Mouse (Mus musculus): ENCODE measurements at regions not wholly inside any gene's neighbourhood (a gene's known extent, or its start where the extent isn't known, plus 50 kb on each side); places are given as distances from the start of the nearest gene placed in this dataset.

DNA sequence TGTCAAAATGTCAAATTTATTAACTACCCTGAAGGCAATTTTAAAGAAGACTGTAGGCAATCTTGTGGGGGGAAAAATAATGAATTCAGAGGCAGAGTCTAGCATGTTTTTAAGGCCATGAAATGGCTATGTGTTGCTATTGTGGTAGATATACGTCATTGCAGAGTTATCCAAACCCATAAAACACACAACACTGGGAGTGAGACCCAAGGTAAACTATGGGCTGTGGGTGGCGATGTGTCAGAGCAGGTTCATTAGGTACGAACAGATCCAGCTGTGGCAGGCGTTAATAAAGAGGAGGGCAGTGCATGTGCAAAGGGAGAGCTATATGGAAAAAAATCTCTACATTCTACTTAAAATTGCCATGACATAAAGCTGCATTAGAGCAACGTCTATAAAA is 189.4 kb upstream of the Btg1 start:
- no peak for DNase-seq (ENCODE audit: low read depth, low spot score)

- DNase-seq (ENCODE audit: low read depth, low spot score), result no peak
Measured at GRCm38 (mm10) chr10:96430142-96430541, 186.7 kb upstream of the Btg1 start.

- no peak for DNase-seq (ENCODE audit: low read depth, low spot score)
Measured at GRCm38 (mm10) chr10:96435109-96435508, 181.7 kb upstream of the Btg1 start.

DNA sequence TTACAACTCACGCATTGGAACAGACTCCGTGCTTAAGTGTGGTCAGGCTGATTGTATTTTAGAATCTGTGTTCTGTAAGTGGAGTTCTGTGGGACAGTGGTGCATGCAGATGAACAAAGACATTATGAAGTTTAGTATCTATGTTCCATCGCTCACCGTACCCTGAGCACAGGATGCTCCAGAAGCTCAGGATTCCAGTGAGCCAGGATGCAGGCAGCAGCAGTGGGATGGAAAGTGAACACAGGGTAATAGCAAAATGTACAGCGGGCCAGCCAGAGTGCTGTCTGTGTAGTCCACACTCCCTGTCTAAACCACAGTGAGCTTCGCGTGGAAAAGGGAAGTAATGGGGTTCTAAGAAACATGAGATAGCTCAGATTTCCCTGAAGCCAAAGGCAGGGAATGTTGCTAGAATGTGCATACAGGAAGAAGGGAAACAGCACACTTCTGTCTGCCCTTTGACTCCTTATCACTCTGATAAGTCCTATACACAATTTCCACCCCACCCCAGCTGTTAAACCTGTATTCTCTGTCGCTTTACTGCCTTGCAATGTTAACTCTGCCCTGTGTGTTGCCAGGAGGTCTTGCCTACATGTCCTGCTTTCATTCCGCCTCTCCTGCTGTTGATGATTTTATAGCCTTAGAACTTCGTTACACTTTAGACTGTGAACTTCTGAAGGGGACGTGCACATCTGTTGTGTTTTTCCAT is 178.3 kb upstream of the Btg1 start:
- no peak for DNase-seq (ENCODE audit: low read depth, low spot score)

DNA sequence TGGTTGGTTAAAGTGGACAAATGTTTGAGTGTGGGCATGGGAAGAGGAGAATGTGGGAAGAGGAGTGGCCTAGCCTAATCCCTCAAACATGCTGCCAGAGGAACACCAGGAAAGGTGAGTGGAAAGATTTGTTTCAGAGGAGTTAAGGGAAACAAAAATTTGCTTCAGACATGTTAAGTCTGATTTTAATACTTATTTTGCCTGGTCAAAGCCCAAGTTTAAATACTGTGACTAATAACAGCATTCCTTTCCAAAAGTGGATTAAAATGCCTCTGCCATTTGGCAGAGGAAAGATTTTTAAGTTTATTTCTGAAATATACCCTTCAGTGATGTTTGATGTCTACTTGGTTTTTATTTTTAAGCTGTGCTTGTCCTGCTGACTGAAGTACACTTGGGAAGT is 174.6 kb upstream of the Btg1 start:
- no peak for DNase-seq (ENCODE audit: low read depth, low spot score)

- DNase-seq (ENCODE audit: low read depth, low spot score), result no peak
Measured at GRCm38 (mm10) chr10:96450266-96450665, 166.5 kb upstream of the Btg1 start.

GRCm38 (mm10) chr10:96454857-96455256 is 161.9 kb upstream of the Btg1 start:
- DNase-seq (ENCODE audit: low read depth, low spot score), result no peak

GRCm38 (mm10) chr10:96458551-96458950 is 158.3 kb upstream of the Btg1 start:
- peak; percentile 20 for DNase-seq (ENCODE audit: low read depth, low spot score)

DNA sequence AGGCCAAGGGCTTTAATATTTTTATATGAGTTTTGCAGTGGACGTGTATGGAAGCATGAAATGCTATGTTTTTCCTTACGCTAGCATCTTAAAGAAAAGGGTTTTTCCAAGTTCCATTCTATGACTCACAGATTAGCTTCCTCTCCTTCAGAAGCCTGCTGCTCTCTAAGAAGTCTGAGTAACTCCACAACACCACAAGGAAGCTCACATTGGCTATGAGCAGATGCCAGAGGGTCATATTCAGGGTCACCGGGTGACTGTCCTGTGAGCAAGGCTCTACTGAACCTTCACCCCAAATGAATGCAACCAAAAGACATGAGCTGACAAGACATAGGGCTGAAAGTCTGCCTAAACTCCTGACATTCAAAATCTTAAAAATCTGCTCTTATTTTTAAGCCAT is 157.6 kb upstream of the Btg1 start:
- no peak for DNase-seq (ENCODE audit: low read depth, low spot score)

DNA sequence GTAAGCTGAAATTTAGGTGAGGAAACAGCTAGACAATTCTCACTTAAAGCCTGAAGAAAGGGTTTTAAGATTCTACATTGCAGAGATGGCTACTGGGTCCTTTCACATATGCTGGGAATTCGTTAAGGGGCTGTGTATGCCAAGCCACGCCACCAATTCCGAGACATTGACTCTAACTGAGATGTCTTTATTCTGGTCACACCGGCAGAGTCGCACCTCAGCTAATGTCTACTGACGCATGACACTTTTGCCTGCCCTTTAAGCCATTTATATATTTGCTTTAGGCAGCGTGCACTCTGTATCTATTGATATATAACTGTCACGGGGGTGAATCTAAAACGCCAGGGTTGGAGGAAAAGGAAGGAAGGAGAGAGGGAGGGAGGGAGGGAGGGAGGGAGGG is 156.7 kb upstream of the Btg1 start:
- no peak for DNase-seq (ENCODE audit: low read depth, low spot score)

GRCm38 (mm10) chr10:96460617-96461338 is 156.0 kb upstream of the Btg1 start:
- no peak for DNase-seq (ENCODE audit: low read depth, low spot score)

DNA sequence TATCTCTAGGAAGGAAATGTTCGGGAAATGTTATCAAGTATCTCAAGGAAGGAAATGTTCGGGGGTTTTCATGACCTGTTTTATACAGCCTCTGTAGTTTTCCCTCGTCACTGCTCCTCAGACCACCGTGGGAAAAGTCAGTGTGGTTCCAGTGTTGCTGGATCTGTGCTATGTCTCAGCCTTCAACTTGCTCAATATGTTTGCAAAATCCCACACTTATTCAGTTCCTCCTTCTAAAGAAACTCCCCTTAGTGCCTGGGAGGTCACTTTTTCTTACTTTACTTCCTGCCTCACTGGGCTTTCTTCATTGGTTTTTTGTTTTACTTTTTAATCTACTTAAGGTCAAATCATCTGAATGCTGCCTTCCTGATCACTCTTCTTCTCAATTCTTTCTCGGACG is 150.8 kb upstream of the Btg1 start:
- no peak for DNase-seq (ENCODE audit: low read depth, low spot score)

DNA sequence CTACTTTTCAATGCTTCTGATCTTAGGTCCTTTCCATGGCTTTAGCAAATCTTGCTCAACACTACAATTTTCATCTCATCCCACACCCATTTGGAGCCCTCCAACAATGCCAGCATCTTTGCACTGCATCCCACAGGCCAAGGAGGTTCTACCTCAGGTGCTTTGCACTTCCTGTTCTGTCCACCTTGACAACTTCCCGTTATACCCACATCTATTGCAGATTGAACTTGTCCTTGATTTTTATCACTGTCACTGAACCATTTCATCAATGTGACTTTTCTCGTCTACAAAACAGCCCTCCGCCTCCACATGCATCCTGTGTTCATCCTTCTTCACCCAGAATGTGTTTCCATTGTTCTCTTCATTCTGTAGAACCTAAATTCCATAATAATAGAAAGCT is 150.0 kb upstream of the Btg1 start:
- no peak for DNase-seq (ENCODE audit: low read depth, low spot score)

DNA sequence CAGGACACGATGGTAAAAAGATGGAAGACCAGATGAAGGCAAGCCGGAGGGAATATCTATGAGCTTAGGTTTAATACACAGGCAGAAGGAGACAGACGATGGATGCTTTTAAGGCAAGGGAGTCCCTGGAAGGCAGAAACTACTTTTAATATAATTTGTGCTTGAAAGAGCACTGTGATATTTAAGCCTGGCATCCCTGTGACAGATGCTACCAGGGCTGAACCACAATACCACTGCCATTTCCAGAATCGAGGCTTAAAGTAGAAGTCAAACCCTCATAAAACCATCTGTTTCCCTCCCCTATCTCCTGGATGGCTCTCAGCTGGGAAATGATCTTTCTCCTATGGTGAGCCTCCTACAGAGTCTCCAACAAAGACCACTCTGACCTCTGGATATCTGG is 149.1 kb upstream of the Btg1 start:
- DNase-seq (ENCODE audit: low read depth, low spot score), result no peak

- DNase-seq (ENCODE audit: low read depth, low spot score), result no peak
Measured at GRCm38 (mm10) chr10:96471523-96471922, 145.3 kb upstream of the Btg1 start.

DNA sequence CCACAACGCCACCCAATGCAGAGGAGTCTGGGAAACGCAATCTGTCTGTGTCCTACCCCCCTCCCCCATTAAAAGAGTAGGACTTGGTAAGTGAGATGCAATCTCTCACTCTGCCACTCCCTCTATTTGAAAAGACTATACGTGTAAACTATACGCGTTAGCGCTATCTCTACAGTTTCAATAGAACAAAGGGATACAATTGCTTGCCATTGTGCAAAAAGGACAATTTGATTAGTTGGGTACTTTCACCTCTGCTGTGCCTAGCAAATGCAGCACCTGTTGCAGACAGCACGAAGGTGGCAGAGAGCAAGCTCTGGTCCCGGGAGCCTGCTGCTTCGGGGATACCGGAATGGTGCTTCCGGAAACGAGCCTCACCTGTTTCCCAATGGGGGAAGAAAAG is 137.5 kb upstream of the Btg1 start:
- DNase-seq (ENCODE audit: low read depth, low spot score), result no peak

- no peak for DNase-seq (ENCODE audit: low read depth, low spot score)
Measured at GRCm38 (mm10) chr10:96479786-96480185, 137.0 kb upstream of the Btg1 start.

- no peak for DNase-seq (ENCODE audit: low read depth, low spot score)
Measured at GRCm38 (mm10) chr10:96480453-96481324, 136.1 kb upstream of the Btg1 start.

- DNase-seq (ENCODE audit: low read depth, low spot score), result no peak
Measured at GRCm38 (mm10) chr10:96481325-96481638, 135.5 kb upstream of the Btg1 start.

- DNase-seq (ENCODE audit: low read depth, low spot score), result no peak
Measured at GRCm38 (mm10) chr10:96486724-96487123, 130.1 kb upstream of the Btg1 start.

GRCm38 (mm10) chr10:96493706-96494105 is 123.1 kb upstream of the Btg1 start:
- no peak for DNase-seq (ENCODE audit: low read depth, low spot score)

- DNase-seq (ENCODE audit: low read depth, low spot score), result no peak
Measured at GRCm38 (mm10) chr10:96496700-96497099, 120.1 kb upstream of the Btg1 start.

GRCm38 (mm10) chr10:96497482-96497881 is 119.3 kb upstream of the Btg1 start:
- no peak for DNase-seq (ENCODE audit: low read depth, low spot score)

All from retina, postnatal 7 days (tissue).